Mouse (Mus musculus) testis, adult 2 months (tissue): ENCODE measurements around the gene Cdk4.

Experiments used
- CTCF ChIP-seq: fragments of 200-500 bp; IDR thresholded peaks from 2 replicates; pipeline ENCODE4 v1.5.1; 2012; ENCODE audit warnings: low read depth, mild to moderate bottlenecking, inconsistent platforms, low read length, moderate library complexity; ENCODE audit not compliant: control insufficient read depth, insufficient read depth, insufficient replicate concordance
- POLR2A ChIP-seq: fragments of 200-500 bp; IDR thresholded peaks from 2 replicates; pipeline ENCODE4 v1.6.1; 2012; ENCODE audit warnings: low read depth, mild to moderate bottlenecking, inconsistent platforms, low read length, moderate library complexity; ENCODE audit not compliant: control insufficient read depth

DNA sequence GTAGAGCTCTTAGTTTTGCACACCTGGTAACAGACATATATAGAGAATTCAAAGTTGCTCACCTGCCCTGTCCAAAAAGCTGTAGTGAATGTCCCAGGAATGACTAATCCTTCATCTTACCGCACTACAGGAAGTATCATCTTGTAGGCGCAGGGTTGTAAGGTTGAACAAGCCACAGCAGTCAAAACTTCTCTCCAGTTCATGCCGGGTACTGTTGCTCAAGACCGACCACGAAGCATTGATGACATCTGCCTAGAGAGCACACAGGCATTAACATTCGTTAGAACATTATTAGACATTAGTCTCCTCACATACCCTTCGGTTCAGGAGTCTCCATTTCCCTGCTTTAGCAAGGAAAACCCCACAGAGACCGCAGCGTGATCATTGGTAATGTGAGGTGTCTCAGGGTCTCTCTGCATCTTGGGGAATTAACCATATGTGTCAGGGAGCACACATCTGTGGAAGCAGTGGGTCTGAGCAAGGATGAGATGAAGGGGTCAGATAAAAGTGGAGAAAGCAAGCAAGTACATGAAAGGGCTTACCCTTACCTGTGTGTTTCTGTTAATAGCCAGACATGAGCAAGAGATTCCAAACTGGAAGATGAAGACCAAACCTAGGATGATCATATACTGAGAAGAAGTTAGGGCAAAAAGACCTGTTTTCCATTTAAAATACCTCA lies 5.2 kb downstream of the Cdk4 start:
- TF ChIP-seq CTCF (no peak), POLR2A (no peak)
